Mouse (Mus musculus): ENCODE data around the gene Zfp706. TPM values are rescaled to one million over a fixed set of nuclear protein-coding genes. Genes with fewer than 3 reads are reported as not detected.
A peak's percentile ranks its signal among the peaks of the same experiment; 100 is the strongest.

Zfp706 gene
- total RNA-seq, 2 experiments from 2014 or later, result 233 to 234 TPM

- DNase-seq (ENCODE audit: low spot score in 2 of 2), result no peak
- intact Hi-C loops (cut with DNase I), result no loop called here
Measured at GRCm38 (mm10) chr15:36984921-36985566, 22.5 kb downstream of the Zfp706 start.

GRCm38 (mm10) chr15:36983455-36983854 is 24.1 kb downstream of the Zfp706 start:
- intact Hi-C loops (cut with DNase I), result no loop called here
- no peak for DNase-seq (ENCODE audit: low spot score in 2 of 2)

DNA sequence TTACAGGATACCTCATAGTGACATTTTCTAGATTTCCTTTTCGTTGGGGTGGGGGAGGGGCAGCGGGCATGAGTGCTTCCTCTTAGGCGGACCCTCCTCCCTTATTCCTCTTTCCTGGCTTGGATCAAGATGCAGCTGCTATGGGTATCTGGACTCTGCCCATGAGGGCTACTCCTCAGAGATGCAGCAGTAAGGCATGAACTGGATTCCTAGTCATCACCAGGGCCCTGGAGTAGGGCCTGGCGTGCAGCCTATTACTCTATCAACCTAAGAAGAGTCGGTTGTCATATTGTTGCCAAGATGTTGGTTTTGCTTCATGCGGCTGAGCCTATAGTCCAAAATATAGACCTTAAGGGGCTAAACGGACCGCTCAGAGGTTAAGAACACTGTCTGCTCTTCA is 27.3 kb downstream of the Zfp706 start:
- intact Hi-C loops (cut with DNase I), result loop anchor here (2.0 kb wide), 1 partner anchor 13 kb away; no protein-coding TSS in a partner anchor
- DNase-seq (ENCODE audit: low spot score in 2 of 2), result no peak

DNA sequence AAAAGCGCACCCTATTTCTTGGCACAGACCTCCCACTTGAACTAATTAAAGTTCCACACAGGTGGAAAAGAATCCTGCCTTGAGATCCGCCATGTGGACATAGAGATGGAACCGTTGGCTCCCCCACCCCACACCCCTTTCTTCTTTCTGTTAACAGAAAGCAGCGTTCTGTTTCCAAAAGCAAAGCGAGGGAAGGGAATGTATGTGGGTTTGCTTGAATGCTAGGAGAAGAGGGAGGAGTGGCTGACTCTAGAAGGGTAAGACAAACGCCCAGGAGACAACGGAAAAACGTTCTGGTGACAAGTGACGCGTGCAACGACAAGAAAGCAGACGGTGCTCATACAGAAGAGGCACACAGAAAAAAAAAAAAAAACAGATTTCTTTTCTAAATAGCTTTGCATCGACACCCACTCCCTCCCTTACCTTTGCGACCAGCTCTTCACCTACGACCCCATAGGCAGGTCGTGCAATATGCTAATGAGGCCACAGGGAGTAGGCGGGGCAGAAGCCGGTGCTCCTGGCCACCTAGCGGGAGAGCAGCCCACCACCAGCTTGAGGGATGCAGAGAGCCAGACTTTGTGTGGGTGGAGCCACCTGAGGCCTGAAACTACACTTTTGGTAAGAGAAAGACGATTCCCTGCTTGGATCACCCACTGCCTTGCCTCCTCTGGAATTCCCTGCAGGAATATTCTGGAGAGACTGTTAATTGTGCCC is 27.9 kb downstream of the Zfp706 start:
- intact Hi-C loops (cut with DNase I), result loop anchor here (2.0 kb wide), 1 partner anchor 13 kb away; no protein-coding TSS in a partner anchor
- peak; percentile 76 to 92 for DNase-seq (ENCODE audit: low spot score in 2 of 2)

- no peak for DNase-seq (ENCODE audit: low spot score in 2 of 2)
- intact Hi-C loops (cut with DNase I), result no loop called here
Measured at GRCm38 (mm10) chr15:36979159-36979487, 28.4 kb downstream of the Zfp706 start.

DNA sequence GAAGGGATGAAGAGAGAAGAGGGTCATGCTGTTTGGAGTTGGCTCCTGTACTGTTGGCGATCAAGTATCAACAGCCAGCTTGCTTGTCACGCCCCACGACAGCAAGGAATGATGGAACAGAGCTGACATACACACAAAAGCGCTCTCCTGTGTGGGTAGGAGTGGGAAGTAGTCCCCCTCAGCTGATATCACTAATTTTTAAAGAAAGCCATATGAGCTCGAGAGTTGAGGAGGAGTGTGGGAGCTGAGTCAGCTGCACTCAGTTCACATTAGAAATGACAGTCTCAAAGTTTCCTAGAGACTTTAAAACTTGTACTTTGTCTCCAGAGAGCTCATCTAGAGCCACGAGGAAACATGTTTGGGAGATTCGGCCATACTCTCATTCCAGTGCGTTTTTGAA is 29.8 kb downstream of the Zfp706 start:
- DNase-seq (ENCODE audit: low spot score in 2 of 2), result peak in 1 of 2 experiments; percentile 49
- intact Hi-C loops (cut with DNase I), result no loop called here

DNA sequence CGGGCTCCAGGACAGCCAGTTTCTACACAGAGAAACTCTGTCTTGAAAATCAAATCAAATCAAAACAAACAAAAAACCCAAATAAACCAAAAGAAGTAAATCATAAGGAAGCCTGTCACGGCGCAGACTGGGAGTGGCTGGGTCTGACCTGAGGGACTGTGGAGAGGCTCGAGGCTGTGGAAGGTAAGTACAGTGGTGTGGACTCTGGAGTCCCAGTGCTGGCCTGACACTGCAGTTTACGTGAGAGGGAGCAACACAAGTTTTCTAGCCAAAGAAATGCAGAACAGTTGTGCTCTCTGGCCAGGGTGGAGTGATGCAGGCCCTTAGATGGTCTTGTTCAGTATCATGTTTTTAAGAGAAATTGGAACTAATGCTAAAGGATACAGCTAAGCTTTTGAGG is 31.9 kb downstream of the Zfp706 start:
- DNase-seq (ENCODE audit: low spot score in 2 of 2), result no peak

GRCm38 (mm10) chr15:36975256-36975620 is 32.3 kb downstream of the Zfp706 start:
- intact Hi-C loops (cut with DNase I), result no loop called here

More for the DNA sequence above, 31.9 kb downstream of the Zfp706 start:
- intact Hi-C loops (cut with DNase I), result no loop called here

DNA sequence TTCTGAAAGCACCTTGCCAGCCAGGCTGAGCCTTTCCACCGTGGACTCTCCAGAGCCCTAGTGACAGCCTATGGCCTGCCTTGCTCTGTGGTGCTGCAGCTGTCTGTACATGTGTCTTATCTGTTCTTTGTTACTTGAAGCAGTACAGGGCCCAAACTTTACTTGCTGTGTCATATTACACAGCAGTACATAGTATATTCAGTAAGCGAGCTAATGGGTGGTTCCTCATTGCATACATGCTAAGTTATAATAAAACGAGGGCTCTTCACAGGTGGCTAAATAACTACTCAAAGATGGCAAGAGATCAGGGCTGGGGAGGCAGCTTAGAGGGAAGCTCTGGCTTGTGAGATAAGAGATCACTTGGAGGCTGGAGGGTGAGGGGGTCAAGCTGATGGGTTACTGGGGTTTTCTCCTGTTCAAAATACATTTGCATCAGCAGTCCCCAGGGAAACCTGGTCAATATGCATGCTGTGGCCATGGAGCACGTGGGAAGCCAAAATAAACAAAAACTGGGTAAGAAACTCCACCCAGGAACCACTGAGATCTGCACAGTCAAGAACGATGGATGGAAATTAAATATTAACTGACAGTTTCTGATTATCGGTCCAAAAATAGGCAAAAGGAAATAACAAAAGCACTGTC is 32.8 kb downstream of the Zfp706 start:
- no peak for DNase-seq (ENCODE audit: low spot score in 2 of 2)
- intact Hi-C loops (cut with DNase I), result no loop called here

More at GRCm38 (mm10) chr15:36975256-36975620, 32.3 kb downstream of the Zfp706 start:
- DNase-seq (ENCODE audit: low spot score in 2 of 2), result no peak

DNA sequence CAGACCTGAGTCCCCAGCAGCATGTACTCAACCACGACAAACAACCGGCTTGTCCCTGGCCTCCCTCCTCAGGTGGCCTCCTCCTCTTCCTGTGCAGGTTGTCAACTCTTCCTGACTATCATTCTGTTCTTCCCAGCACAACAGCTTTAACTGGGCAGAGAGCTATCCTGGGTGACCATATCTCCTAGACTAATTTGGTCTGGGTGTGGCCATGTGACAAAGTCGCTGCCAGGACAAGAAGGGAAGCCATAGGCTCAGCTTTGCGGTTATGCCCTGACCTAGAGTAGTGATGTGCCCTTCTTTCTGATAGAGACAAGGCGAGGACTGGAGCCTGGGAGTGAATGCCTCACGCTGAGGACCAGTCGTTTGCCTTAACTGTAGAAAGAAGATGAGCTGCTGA is 33.9 kb downstream of the Zfp706 start:
- no peak for DNase-seq (ENCODE audit: low spot score in 2 of 2)
- intact Hi-C loops (cut with DNase I), result no loop called here

GRCm38 (mm10) chr15:36973290-36973689 is 34.3 kb downstream of the Zfp706 start:
- intact Hi-C loops (cut with DNase I), result no loop called here
- no peak for DNase-seq (ENCODE audit: low spot score in 2 of 2)

- DNase-seq (ENCODE audit: low spot score in 2 of 2), result no peak
- intact Hi-C loops (cut with DNase I), result loop anchor here (5.0 kb wide), 2 partner anchors 67 to 73 kb away; no protein-coding TSS in a partner anchor
Measured at GRCm38 (mm10) chr15:36969794-36970193, 37.8 kb downstream of the Zfp706 start.

GRCm38 (mm10) chr15:36968295-36968694 is 39.3 kb downstream of the Zfp706 start:
- intact Hi-C loops (cut with DNase I), result loop anchor here (5.0 kb wide), 2 partner anchors 66 to 74 kb away; no protein-coding TSS in a partner anchor
- no peak for DNase-seq (ENCODE audit: low spot score in 2 of 2)

DNA sequence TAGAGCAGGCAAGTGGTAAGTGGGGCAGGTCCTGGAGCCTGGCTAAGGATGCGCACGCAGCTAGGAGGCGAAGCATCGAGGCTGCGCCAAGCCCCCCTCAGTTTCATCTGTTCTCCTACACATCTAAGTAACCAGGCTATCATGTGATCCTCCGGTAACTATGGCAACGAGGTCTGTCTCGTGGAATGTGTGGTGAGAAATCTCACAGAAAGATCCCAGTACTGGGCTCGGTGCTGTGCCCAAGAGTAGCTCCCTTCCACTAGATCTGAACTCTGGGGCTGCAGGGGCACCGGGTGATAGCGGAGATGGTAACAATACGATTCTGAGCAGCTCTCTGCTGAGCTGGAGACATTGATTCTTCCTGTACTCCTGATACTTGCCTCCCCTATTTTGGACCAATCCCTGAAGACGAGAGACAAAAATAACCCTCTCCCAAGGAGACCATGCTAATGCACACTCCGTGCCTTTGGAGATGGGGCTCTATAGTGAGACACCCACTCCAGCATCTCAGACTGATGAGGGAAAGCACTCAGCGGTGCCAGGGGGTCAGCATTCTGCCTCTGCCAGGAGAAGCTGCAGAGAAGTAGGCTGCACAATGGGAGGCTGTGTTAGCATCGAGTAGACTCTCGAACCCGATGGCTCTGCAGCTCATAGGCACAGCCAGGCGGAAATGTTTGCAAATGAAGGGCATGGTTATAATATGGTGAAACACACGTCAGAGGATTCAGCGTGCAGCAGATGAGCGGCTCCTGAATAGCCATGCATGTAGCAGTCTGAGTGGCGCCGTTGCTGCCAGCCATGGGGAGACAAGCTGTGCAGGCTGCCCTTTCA is 40.0 kb downstream of the Zfp706 start:
- peak; percentile 93 to 98 for DNase-seq (ENCODE audit: low spot score in 2 of 2)
- intact Hi-C loops (cut with DNase I), result loop anchor here (1.0 to 5.0 kb wide), 5 partner anchors 13 to 174 kb away; no protein-coding TSS in a partner anchor

GRCm38 (mm10) chr15:36966940-36967339 is 40.6 kb downstream of the Zfp706 start:
- DNase-seq (ENCODE audit: low spot score in 2 of 2), result peak in 1 of 2 experiments; percentile 73
- intact Hi-C loops (cut with DNase I), result loop anchor here (1.0 to 5.0 kb wide), 5 partner anchors 14 to 174 kb away; no protein-coding TSS in a partner anchor

DNA sequence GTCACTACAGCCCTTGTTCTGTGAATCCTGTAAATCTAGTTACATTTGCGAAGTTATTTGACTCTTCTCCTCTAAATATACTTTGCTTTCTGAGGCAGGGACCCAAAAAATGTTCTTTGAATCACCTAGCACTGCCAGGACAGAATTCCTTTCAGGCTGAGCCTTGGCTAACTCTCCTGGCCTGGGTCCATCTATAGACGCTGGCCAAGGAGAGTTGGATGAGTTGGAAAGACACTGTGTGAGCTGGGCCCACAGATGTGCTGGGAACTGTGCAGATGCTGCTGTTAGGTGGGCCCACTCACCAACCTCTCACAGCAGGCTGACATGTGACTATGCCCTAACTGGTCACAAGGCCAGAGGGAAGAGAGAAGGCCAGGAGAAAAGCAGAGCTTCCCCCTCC is 41.1 kb downstream of the Zfp706 start:
- intact Hi-C loops (cut with DNase I), result loop anchor here (2.0 to 5.0 kb wide), 3 partner anchors 14 to 76 kb away; no protein-coding TSS in a partner anchor
- peak; percentile 39 to 72 for DNase-seq (ENCODE audit: low spot score in 2 of 2)

- no peak for DNase-seq (ENCODE audit: low spot score in 2 of 2)
Measured at GRCm38 (mm10) chr15:36965743-36966142, 41.8 kb downstream of the Zfp706 start.

DNA sequence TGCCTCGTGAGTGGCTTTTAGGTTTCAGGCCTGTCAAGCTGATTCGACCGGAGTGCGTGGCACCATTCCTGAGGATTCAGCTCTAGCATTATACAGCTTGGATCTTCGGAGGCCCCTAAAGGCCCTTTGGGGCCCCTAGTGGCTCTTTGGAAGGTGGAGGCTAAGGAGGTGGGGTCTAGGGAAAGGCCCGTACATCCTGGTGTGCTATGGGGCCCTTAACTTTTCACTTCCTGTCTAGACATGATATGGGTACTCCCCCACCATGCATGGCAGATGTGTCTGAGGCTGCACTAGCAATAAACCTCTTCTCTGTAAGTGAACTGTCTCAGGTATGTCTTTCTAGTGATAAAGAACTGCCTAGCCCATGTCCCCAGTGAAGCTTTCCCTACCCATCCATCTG is 44.6 kb downstream of the Zfp706 start:
- DNase-seq (ENCODE audit: low spot score in 2 of 2), result no peak
- intact Hi-C loops (cut with DNase I), result no loop called here

More at GRCm38 (mm10) chr15:36965743-36966142, 41.8 kb downstream of the Zfp706 start:
- intact Hi-C loops (cut with DNase I), result loop anchor here (2.0 to 5.0 kb wide), 3 partner anchors 15 to 77 kb away; no protein-coding TSS in a partner anchor

DNA sequence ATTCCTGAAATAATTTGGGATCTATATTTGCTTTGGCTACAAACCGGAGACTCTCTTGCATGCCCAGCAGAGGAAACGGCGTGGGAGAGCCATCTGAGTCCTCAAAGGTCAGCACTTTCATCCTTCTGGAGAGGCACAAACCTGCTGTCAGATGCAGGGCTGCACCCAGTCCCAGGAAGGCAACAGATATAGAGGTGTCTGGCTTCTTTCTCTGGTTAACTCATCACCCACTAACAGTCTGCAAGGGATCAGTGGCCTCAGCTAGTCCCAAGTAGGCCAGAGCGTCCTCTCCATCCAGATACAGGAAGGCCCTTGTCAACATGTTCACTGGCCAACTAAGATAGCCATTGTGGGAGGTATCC is 46.7 kb downstream of the Zfp706 start:
- intact Hi-C loops (cut with DNase I), result loop anchor here (1.0 kb wide), 1 partner anchor 23 kb away; no protein-coding TSS in a partner anchor
- no peak for DNase-seq (ENCODE audit: low spot score in 2 of 2)

Data from left cerebral cortex, postnatal 25 days (tissue).